Mouse (Mus musculus) bone marrow, adult 2 months (tissue): ENCODE data around the gene BC080695. TPM values are rescaled to one million over a fixed set of nuclear protein-coding genes. Genes with fewer than 3 reads are reported as not detected.
"Not testable (repeated sequence)": the region's sequence is repeated elsewhere in the genome, so short reads cannot be mapped to it uniquely, and the experiment has no call there.

Experiments used
- H3K27ac ChIP-seq: fragments of 200-500 bp; 2 replicates; pipeline ENCODE4 v1.5.1; 2012; ENCODE audit warnings: low read depth, mild to moderate bottlenecking, control low read depth, inconsistent platforms, low read length; ENCODE audit not compliant: control insufficient read depth, poor library complexity, insufficient read depth
- H3K4me1 ChIP-seq: fragments of 200-500 bp; 2 replicates; pipeline ENCODE4 v1.6.1; 2011; ENCODE audit warnings: low read length; ENCODE audit not compliant: control insufficient read depth, insufficient read depth
- H3K4me3 ChIP-seq: fragments of 200-500 bp; replicated peaks from 2 replicates; pipeline ENCODE3; 2011; ENCODE audit warnings: mild to moderate bottlenecking, low read depth, low read length, control low read depth; ENCODE audit not compliant: control insufficient read depth
- CTCF ChIP-seq: fragments of 200-500 bp; IDR thresholded peaks from 2 replicates; pipeline ENCODE4 v1.5.1; 2011; ENCODE audit warnings: low read length, control low read depth; ENCODE audit not compliant: control insufficient read depth, insufficient read depth
- POLR2A ChIP-seq: fragments of 200-500 bp; IDR thresholded peaks from 2 replicates; pipeline ENCODE4 v1.6.1; 2011; ENCODE audit warnings: low read depth, mild to moderate bottlenecking, control low read depth, low read length, borderline replicate concordance; ENCODE audit not compliant: control insufficient read depth
- WGBS: fragments of 180-500 bp; shearing (Covaris S2); methylation state at CpG from one replicate; pipeline ENCODE4 v1.1.7; 2018; 5-methylcytosine and 5-hydroxymethylcytosine counted together
- polyA plus RNA-seq: library from polyadenylated mRNA; stranded (reverse); fragments of >200 nt; gene quantifications from 2 replicates; pipeline ENCODE4 v1.2.4, GENCODE M21; 2011; ENCODE audit warnings: low replicate concordance; ENCODE audit not compliant: missing spikeins, insufficient read depth, insufficient read length

BC080695 gene
- not detected in 2 replicates for polyA plus RNA-seq

- not testable (repeated sequence) for H3K27ac ChIP-seq, H3K4me3 ChIP-seq, H3K4me1 ChIP-seq
- no CpG with 5 or more reads among the region's 3 CpGs for WGBS
These were observed at the start of gene BC080695, which contains the start of gene Gm13057 for GRCm38 (mm10) chr4:143551400-143551799. TSS of gene BC080695 (plus strand) at chr4:143551700. TSS of gene Gm13057 (plus strand) at chr4:143551709.

GRCm38 (mm10) chr4:143511043-143511442 is 40.5 kb upstream of the BC080695 start, which contains the start of gene Gm13043:
TSS of gene Gm13043 (plus strand) at chr4:143511343.
- TF ChIP-seq CTCF (no peak), POLR2A (no peak)
- no peak within 1 kb of the TSS for H3K4me3 ChIP-seq
- WGBS = 71% methylated on average over 3 of the region's 3 CpGs
- H3K27ac ChIP-seq = no peak within 1 kb of the TSS
- H3K4me1 ChIP-seq = no peaks in the 10 kb centered on the region

DNA sequence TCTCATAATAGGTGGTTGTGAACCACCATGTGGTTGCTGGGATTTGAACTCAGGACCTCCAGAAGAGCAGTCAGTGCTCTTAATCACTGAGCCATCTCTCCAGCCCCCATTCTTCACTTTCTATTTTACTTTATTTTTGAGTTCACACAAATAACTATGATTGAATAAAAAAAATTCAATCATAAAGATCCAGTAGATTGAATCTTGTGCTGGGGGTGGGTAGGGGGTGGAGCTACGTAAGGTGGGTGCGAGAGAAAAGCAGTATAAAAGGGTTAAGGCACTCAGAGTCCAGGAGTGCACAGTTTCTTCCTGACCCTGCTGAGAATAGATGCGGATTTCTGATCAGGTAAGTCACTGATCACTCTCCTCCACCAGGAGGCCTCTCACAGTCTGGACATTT is 15.8 kb upstream of the BC080695 start, which contains the start of gene Gm13040:
TSS of gene Gm13040 (plus strand) at position 301 of the 400 bp plus-strand sequence.
- not testable (repeated sequence) for H3K27ac ChIP-seq, H3K4me3 ChIP-seq, H3K4me1 ChIP-seq
- no CpG with 5 or more reads among the region's 3 CpGs for WGBS

- WGBS = 75% methylated on average over 9 of the region's 9 CpGs
- H3K27ac ChIP-seq, H3K4me3 ChIP-seq, H3K4me1 ChIP-seq: not testable (repeated sequence)
These were observed 60.4 kb downstream of the BC080695 start for GRCm38 (mm10) chr4:143611927-143612326.

GRCm38 (mm10) chr4:143614703-143615102 is 63.2 kb downstream of the BC080695 start, which contains the start of gene Gm13083:
TSS of gene Gm13083 (plus strand) at chr4:143615003.
- not testable (repeated sequence) for H3K27ac ChIP-seq, H3K4me3 ChIP-seq, H3K4me1 ChIP-seq

DNA sequence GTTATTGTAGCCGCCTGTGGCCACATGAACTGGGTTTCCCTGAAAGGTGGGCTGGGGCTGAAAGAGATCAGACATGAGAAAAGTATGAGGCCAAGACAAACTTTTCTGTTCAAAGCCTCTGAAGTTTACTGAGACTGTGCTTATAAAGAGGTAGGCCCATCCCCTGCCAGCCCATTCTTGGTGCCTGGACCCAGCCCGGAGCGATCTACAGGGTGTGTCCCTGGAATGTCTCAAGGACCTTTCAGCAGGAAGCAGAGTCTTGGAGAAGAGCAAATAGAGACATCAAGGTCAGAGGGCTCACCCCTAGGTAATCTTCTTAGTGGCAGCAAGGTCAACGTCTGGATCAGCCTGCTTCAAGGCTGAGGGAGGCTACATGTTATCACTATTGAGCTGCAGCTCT is 66.6 kb downstream of the BC080695 start:
- H3K4me3 ChIP-seq, H3K27ac ChIP-seq, H3K4me1 ChIP-seq: not testable (repeated sequence)
- WGBS = 77% methylated on average over 4 of the region's 4 CpGs

Other genes starting within 250 kb of the BC080695 start
- not detected in 2 replicates for gene Lrrc38, start 201.9 kb upstream of the BC080695 start, polyA plus RNA-seq
- not detected in 2 replicates for gene Pramel1, start 157.3 kb upstream of the BC080695 start, polyA plus RNA-seq
- gene Pramef8, start 139.3 kb upstream of the BC080695 start, polyA plus RNA-seq = 3.4 and 4.3 TPM in 2 replicates
- not detected in 2 replicates for gene Oog4, start 101.4 kb upstream of the BC080695 start, polyA plus RNA-seq
- not detected in 2 replicates for gene Gm13043, start 40.4 kb upstream of the BC080695 start, polyA plus RNA-seq
- not detected in 2 replicates for gene Gm13040, start 15.7 kb upstream of the BC080695 start, polyA plus RNA-seq
- not detected in 2 replicates for gene Gm13057, start within 50 bp of the BC080695 start, polyA plus RNA-seq
- gene Gm13083, start 63.3 kb downstream of the BC080695 start, polyA plus RNA-seq = not detected in 2 replicates
- gene Gm13088, start 105.5 kb downstream of the BC080695 start, polyA plus RNA-seq = not detected in 2 replicates
- gene Gm13089, start 151.0 kb downstream of the BC080695 start, polyA plus RNA-seq = not detected in 2 replicates
- not detected in 2 replicates for gene Gm13078, start 167.8 kb downstream of the BC080695 start, polyA plus RNA-seq
- gene Gm13023, start 237.7 kb downstream of the BC080695 start, polyA plus RNA-seq = not detected in 2 replicates